Mouse (Mus musculus): Measurements from ENCODE around the gene Traf1. TPM values are rescaled to one million over a fixed set of nuclear protein-coding genes. Genes with fewer than 3 reads are reported as not detected.

Traf1 gene
- polyA plus RNA-seq, 1 experiment from 2014 or later: 0.76 TPM

DNA sequence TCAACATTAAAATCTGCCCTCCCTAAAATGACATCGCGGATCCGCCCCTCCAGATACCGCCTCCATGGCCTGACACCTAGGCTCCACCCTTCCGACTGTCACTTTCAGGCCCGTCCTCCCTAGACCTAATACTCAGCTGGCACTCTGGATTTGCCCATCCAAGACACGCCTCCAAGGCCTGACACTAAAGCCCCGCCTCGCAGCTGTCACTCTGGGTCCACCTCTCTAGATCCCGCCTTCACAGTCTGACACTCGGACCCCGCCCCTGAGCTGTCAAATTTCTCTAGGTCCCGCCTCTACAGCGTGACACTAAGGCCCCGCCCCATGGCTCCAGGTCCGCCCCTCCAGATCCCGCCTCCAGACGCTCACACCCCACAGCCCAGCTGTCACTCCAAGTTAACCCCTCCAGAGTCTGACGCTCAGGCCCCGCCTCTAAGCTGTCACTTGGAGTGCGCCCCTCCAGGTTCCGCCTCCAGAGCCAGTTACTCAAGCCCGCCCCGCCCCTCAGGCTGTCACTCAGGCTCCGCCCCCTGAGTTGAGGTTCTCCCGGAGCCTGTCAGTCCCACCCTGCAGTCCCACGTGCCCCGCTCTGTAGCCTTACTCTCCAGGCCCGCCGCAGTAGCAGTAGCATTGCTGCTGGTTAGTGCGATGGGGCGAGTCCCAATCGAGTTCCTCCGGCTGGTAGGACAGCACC, 56.6 kb downstream of the Traf1 start:
- Histone ChIP-seq H3K4me3 (ENCODE audit: low read depth, low read length) (peak overlapping the region; percentile 26), H3K4me2 (ENCODE audit: low read length) (peak overlapping the region; percentile 51), H3K27ac (ENCODE audit: low read depth, low read length) (peak overlapping the region; percentile 50; the same call in 1 of the 2 replicates), H3K9ac (ENCODE audit: low read length) (peak overlapping the region; percentile 42; the same call in 1 of the 2 replicates), H3K4me1 (ENCODE audit: control insufficient read depth, insufficient read depth, low read length) (no peaks in the 10 kb centered on the region; the same call in 1 of the 2 replicates), H3K27me3 (replicated peaks; ENCODE audit: control insufficient read depth, insufficient read depth, low read length) (no peaks in the 10 kb centered on the region), H3K36me3 (ENCODE audit: control insufficient read depth, insufficient read depth, low read length) (0 out of 2 replicates have a peak, but pooled peaks cover 3% of the 10 kb centered on the region), H3K9me3 (replicated peaks; ENCODE audit: control insufficient read depth, low read length) (no peaks in the 10 kb centered on the region)
- ATAC-seq: peak; percentile 95
- under 1% methylated on average over 34 of the region's 34 CpGs for WGBS
- peak; percentile 99 for DNase-seq (ENCODE audit: low spot score)

GRCm38 (mm10) chr2:34903652-34904405, 57.7 kb downstream of the Traf1 start:
- no peak overlapping the region for H3K9ac ChIP-seq (ENCODE audit: low read length)
- H3K36me3 ChIP-seq (ENCODE audit: control insufficient read depth, insufficient read depth, low read length): 0 out of 2 replicates have a peak, but pooled peaks cover 3% of the 10 kb centered on the region
- no peaks in the 10 kb centered on the region for H3K9me3 ChIP-seq (replicated peaks; ENCODE audit: control insufficient read depth, low read length)
- ATAC-seq (no peak), DNase-seq (ENCODE audit: low spot score) (no peak)
- WGBS: 84% methylated on average over 4 of the region's 4 CpGs
- no peaks in the 10 kb centered on the region for H3K27me3 ChIP-seq (replicated peaks; ENCODE audit: control insufficient read depth, insufficient read depth, low read length)
- H3K4me2 ChIP-seq (ENCODE audit: low read length): no peak overlapping the region
- no peaks in the 10 kb centered on the region; the same call in 1 of the 2 replicates for H3K4me1 ChIP-seq (ENCODE audit: control insufficient read depth, insufficient read depth, low read length)
- H3K27ac ChIP-seq (ENCODE audit: low read depth, low read length): no peak overlapping the region
- no peak overlapping the region for H3K4me3 ChIP-seq (ENCODE audit: low read depth, low read length)

GRCm38 (mm10) chr2:34903191-34903590, 58.4 kb downstream of the Traf1 start:
- H3K27ac ChIP-seq (ENCODE audit: low read depth, low read length): no peak overlapping the region
- whole genome bisulfite sequencing: 91% methylated on average over 7 of the region's 7 CpGs
- H3K9ac ChIP-seq (ENCODE audit: low read length): no peak overlapping the region
- 0 out of 2 replicates have a peak, but pooled peaks cover 3% of the 10 kb centered on the region for H3K36me3 ChIP-seq (ENCODE audit: control insufficient read depth, insufficient read depth, low read length)
- ATAC-seq (no peak), DNase-seq (ENCODE audit: low spot score) (no peak)
- no peaks in the 10 kb centered on the region; the same call in 1 of the 2 replicates for H3K4me1 ChIP-seq (ENCODE audit: control insufficient read depth, insufficient read depth, low read length)
- H3K9me3 ChIP-seq (replicated peaks; ENCODE audit: control insufficient read depth, low read length): no peaks in the 10 kb centered on the region
- no peak overlapping the region for H3K4me3 ChIP-seq (ENCODE audit: low read depth, low read length)
- no peak overlapping the region for H3K4me2 ChIP-seq (ENCODE audit: low read length)
- no peaks in the 10 kb centered on the region for H3K27me3 ChIP-seq (replicated peaks; ENCODE audit: control insufficient read depth, insufficient read depth, low read length)

DNA sequence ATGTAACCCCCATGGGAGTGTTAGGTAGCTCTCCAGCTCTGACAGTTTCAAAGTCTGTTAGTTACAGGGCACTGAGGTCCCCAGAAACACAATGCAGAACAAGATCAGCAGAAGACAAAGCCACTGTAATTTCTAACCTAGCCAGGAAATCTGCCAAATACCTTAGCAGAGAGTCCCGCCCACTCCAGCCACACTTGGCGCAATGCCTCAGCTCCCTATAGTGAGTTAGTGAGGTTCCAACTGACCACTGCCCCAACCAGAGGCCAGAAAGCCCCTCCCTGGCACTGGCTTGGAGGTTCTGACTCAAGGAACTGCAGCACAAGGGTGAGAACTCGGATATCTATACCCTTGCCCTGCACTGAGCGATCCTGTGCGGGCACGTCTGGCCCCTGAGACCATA, 58.8 kb downstream of the Traf1 start:
- Histone ChIP-seq H3K9ac (ENCODE audit: low read length) (no peak overlapping the region), H3K27me3 (replicated peaks; ENCODE audit: control insufficient read depth, insufficient read depth, low read length) (no peaks in the 10 kb centered on the region), H3K36me3 (ENCODE audit: control insufficient read depth, insufficient read depth, low read length) (0 out of 2 replicates have a peak, but pooled peaks cover 3% of the 10 kb centered on the region), H3K4me3 (ENCODE audit: low read depth, low read length) (no peak overlapping the region), H3K27ac (ENCODE audit: low read depth, low read length) (no peak overlapping the region), H3K4me2 (ENCODE audit: low read length) (no peak overlapping the region), H3K4me1 (ENCODE audit: control insufficient read depth, insufficient read depth, low read length) (no peaks in the 10 kb centered on the region; the same call in 1 of the 2 replicates), H3K9me3 (replicated peaks; ENCODE audit: control insufficient read depth, low read length) (no peaks in the 10 kb centered on the region)
- 92% methylated on average over 6 of the region's 6 CpGs for WGBS
- ATAC-seq: no peak
- no peak for DNase-seq (ENCODE audit: low spot score)

DNA sequence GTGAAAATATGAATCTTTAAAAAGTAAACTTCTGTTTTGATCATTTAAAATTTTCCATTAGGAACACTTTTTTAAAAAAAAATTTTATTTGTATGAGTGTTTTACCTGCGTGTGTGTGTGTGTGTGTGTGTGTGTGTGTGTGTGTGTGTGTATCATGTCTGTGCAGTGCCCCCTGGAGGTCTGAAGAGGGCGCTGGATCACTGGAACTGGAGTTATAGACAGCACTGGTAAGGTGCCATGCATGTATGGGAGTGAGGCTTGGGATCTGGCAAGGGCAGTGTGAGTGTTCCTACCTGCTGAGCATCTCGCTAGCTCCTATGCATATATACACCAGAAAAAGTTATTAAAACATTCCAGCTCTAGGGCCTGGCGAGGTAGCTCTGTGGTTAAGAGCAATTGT, 59.8 kb downstream of the Traf1 start:
- H3K36me3 ChIP-seq (ENCODE audit: control insufficient read depth, insufficient read depth, low read length): 0 out of 2 replicates have a peak, but pooled peaks cover 3% of the 10 kb centered on the region
- no peaks in the 10 kb centered on the region; the same call in 1 of the 2 replicates for H3K4me1 ChIP-seq (ENCODE audit: control insufficient read depth, insufficient read depth, low read length)
- H3K9ac ChIP-seq (ENCODE audit: low read length): no peak overlapping the region
- H3K4me2 ChIP-seq (ENCODE audit: low read length): no peak overlapping the region
- H3K9me3 ChIP-seq (replicated peaks; ENCODE audit: control insufficient read depth, low read length): no peaks in the 10 kb centered on the region
- H3K27me3 ChIP-seq (replicated peaks; ENCODE audit: control insufficient read depth, insufficient read depth, low read length): no peaks in the 10 kb centered on the region
- 74% methylated on average over 4 of the region's 4 CpGs for WGBS
- ATAC-seq: no peak
- DNase-seq (ENCODE audit: low spot score): no peak
- H3K4me3 ChIP-seq (ENCODE audit: low read depth, low read length): no peak overlapping the region
- H3K27ac ChIP-seq (ENCODE audit: low read depth, low read length): no peak overlapping the region

- DNase-seq (ENCODE audit: low spot score): no peak
- no peak overlapping the region for H3K4me2 ChIP-seq (ENCODE audit: low read length)
- no peaks in the 10 kb centered on the region; the same call in 1 of the 2 replicates for H3K4me1 ChIP-seq (ENCODE audit: control insufficient read depth, insufficient read depth, low read length)
- WGBS: 75% methylated on average over 1 of the region's 1 CpGs
- 0 out of 2 replicates have a peak, but pooled peaks cover 7% of the 10 kb centered on the region for H3K36me3 ChIP-seq (ENCODE audit: control insufficient read depth, insufficient read depth, low read length)
- no peak overlapping the region for H3K27ac ChIP-seq (ENCODE audit: low read depth, low read length)
- H3K27me3 ChIP-seq (replicated peaks; ENCODE audit: control insufficient read depth, insufficient read depth, low read length): no peaks in the 10 kb centered on the region
- no peak overlapping the region for H3K4me3 ChIP-seq (ENCODE audit: low read depth, low read length)
- no peak for ATAC-seq
- no peaks in the 10 kb centered on the region for H3K9me3 ChIP-seq (replicated peaks; ENCODE audit: control insufficient read depth, low read length)
- no peak overlapping the region for H3K9ac ChIP-seq (ENCODE audit: low read length)
Measured at GRCm38 (mm10) chr2:34900412-34900811, 61.2 kb downstream of the Traf1 start.

DNA sequence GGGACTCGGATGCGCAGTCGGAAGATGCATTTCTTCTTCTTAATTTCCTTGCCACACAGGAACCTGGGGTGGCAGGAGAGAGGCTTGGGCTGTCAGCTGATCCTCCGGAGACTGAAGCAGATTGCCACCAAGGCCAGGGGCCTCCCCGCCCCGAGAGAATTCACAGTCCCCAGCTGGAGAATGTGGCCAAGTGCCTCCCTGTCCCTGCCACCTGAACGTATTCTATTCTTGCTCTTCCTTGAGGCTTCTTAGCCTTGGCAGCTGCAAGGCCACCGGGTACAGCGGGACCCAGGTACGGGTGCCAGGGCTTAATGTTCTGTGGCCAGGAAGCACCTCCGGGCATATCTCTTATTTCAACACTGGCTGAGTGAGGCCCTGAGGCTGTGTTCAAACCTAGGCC, 61.9 kb downstream of the Traf1 start:
- Histone ChIP-seq H3K9me3 (replicated peaks; ENCODE audit: control insufficient read depth, low read length) (no peaks in the 10 kb centered on the region), H3K4me1 (ENCODE audit: control insufficient read depth, insufficient read depth, low read length) (no peaks in the 10 kb centered on the region; the same call in 1 of the 2 replicates), H3K4me2 (ENCODE audit: low read length) (no peak overlapping the region), H3K27me3 (replicated peaks; ENCODE audit: control insufficient read depth, insufficient read depth, low read length) (no peaks in the 10 kb centered on the region), H3K9ac (ENCODE audit: low read length) (no peak overlapping the region), H3K27ac (ENCODE audit: low read depth, low read length) (no peak overlapping the region), H3K4me3 (ENCODE audit: low read depth, low read length) (no peak overlapping the region), H3K36me3 (ENCODE audit: control insufficient read depth, insufficient read depth, low read length) (0 out of 2 replicates have a peak, but pooled peaks cover 7% of the 10 kb centered on the region)
- ATAC-seq: no peak
- 82% methylated on average over 11 of the region's 11 CpGs for WGBS
- DNase-seq (ENCODE audit: low spot score): no peak

GRCm38 (mm10) chr2:34897820-34898219, 63.8 kb downstream of the Traf1 start:
- WGBS: 21% methylated on average over 10 of the region's 10 CpGs
- peak; percentile 13 for DNase-seq (ENCODE audit: low spot score)
- no peaks in the 10 kb centered on the region for H3K9me3 ChIP-seq (replicated peaks; ENCODE audit: control insufficient read depth, low read length)

More at GRCm38 (mm10) chr2:34897820-34898219, 63.8 kb downstream of the Traf1 start:
- Histone ChIP-seq H3K27me3 (replicated peaks; ENCODE audit: control insufficient read depth, insufficient read depth, low read length) (no peaks in the 10 kb centered on the region), H3K4me2 (ENCODE audit: low read length) (no peak overlapping the region), H3K9ac (ENCODE audit: low read length) (no peak overlapping the region), H3K27ac (ENCODE audit: low read depth, low read length) (no peak overlapping the region), H3K4me1 (ENCODE audit: control insufficient read depth, insufficient read depth, low read length) (no peaks in the 10 kb centered on the region), H3K36me3 (ENCODE audit: control insufficient read depth, insufficient read depth, low read length) (0 out of 2 replicates have a peak, but pooled peaks cover 7% of the 10 kb centered on the region), H3K4me3 (ENCODE audit: low read depth, low read length) (no peak overlapping the region)
- no peak for ATAC-seq

Measured in forebrain, embryonic 14.5 days (tissue).